Mouse (Mus musculus) forebrain, embryonic 10.5 days (tissue): ENCODE results near the gene Hdgfl2. TPM values are rescaled to one million over a fixed set of nuclear protein-coding genes. Genes with fewer than 3 reads are reported as not detected.
A peak's percentile ranks its signal among the peaks of the same experiment; 100 is the strongest.
"Not testable (repeated sequence)": the region's sequence is repeated elsewhere in the genome, so short reads cannot be mapped to it uniquely, and the experiment has no call there.

Source experiments
- DNase-seq: peaks from one replicate; pipeline ENCODE4 v3.0.0-alpha.2; 2017; ENCODE audit warnings: low spot score; ENCODE audit errors: extremely low spot score
- H3K27ac ChIP-seq: fragments of 300-500 bp; sonication (generic); 2 replicates; pipeline ENCODE4 v1.5.1; 2016; ENCODE audit warnings: mild to moderate bottlenecking
- H3K27me3 ChIP-seq: fragments of 300-500 bp; sonication (generic); 2 replicates; pipeline ENCODE4 v1.6.1; 2016; ENCODE audit warnings: mild to moderate bottlenecking; ENCODE audit not compliant: poor library complexity, severe bottlenecking
- H3K36me3 ChIP-seq: fragments of 300-500 bp; sonication (generic); replicated peaks from 2 replicates; pipeline ENCODE4 v1.6.1; 2016; ENCODE audit warnings: mild to moderate bottlenecking, moderate library complexity
- H3K4me1 ChIP-seq: fragments of 300-500 bp; sonication (generic); 2 replicates; pipeline ENCODE4 v1.6.1; 2016
- H3K4me3 ChIP-seq: fragments of 300-500 bp; sonication (generic); 2 replicates; pipeline ENCODE4 v1.5.1; 2016; ENCODE audit warnings: mild to moderate bottlenecking, moderate library complexity
- H3K9me3 ChIP-seq: fragments of 300-500 bp; sonication (generic); 2 replicates; pipeline ENCODE4 v1.6.1; 2016; ENCODE audit warnings: mild to moderate bottlenecking, moderate library complexity
- WGBS: fragments of 180-500 bp; shearing (Covaris S2); methylation state at CpG from one replicate; pipeline ENCODE4 v1.1.7; 2016; 5-methylcytosine and 5-hydroxymethylcytosine counted together
- polyA plus RNA-seq: library from polyadenylated mRNA; unstranded; fragments of >200 nt; fragmentation: Nextera tagmentation; extraction: Ambion mirVana; gene quantifications from 2 replicates; pipeline ENCODE4 v1.2.1, GENCODE M21; 2016

The Hdgfl2 gene
- polyA plus RNA-seq, 1 experiment from 2014 or later, result 188 TPM

DNA sequence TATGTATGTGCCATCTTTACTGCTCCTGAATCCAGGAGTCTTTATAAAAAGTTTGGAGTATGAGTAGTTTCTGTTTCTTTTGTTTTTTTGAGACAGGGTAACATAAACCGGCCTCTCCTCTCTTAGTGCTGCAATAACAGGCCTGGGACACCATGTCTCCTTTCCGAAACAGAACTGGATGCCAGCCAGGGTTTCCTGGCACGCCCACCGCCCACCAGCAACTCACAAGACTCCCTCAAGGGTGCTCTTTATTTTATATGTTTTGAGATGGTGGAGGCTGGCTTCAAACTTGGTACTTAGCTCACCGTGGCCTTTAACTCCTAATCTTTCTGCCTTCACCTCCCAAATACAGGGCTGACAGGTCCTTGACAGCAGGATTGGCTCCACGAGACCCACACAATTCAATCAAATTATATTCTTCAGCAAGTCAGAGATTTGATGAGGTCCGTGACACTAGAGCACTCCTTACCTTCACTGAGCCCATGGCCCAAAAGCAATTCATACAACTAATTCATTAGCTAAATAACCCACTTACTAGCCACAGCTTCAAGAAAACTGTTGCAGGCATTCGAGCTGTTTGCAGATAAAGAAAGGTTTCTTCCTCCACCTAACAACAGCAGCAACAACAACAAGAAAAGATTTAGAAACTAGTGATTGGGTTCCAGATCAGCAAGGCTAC lies 40.7 kb upstream of the Hdgfl2 start:
- H3K27me3 ChIP-seq, result no peaks in the 10 kb centered on the region
- H3K9me3 ChIP-seq, result no peaks in the 10 kb centered on the region
- WGBS, result 86% methylated on average over 8 of the region's 8 CpGs
- no peak for DNase-seq
- H3K4me3 ChIP-seq, result no peak overlapping the region
- no peak overlapping the region for H3K27ac ChIP-seq
- H3K4me1 ChIP-seq, result peaks cover 42% of the 10 kb centered on the region
- H3K36me3 ChIP-seq, result peaks cover 29% of the 10 kb centered on the region

DNA sequence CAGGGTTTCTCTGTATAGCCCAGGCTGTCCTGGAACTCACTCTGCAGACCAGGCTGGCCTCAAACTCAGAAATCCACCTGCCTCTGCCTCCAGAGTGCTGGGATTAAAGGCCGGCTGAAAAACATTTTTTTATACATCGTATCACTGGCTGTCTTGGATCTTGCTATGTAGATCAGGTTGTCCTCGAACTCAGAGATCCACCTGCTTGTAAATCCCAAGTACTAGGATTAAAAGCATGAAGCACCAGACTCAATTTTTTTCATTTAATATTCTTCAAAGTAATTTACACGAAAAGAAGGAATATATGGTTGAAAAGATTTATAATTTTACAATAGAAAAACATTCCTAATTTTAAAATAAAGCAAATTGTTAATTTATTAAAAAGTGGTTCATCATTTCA lies 40.1 kb upstream of the Hdgfl2 start:
- no peak for DNase-seq
- Histone ChIP-seq H3K4me3 (peak overlapping the region; percentile 91), H3K27ac (peak overlapping the region; percentile 96; the same call in 1 of the 2 replicates)

DNA sequence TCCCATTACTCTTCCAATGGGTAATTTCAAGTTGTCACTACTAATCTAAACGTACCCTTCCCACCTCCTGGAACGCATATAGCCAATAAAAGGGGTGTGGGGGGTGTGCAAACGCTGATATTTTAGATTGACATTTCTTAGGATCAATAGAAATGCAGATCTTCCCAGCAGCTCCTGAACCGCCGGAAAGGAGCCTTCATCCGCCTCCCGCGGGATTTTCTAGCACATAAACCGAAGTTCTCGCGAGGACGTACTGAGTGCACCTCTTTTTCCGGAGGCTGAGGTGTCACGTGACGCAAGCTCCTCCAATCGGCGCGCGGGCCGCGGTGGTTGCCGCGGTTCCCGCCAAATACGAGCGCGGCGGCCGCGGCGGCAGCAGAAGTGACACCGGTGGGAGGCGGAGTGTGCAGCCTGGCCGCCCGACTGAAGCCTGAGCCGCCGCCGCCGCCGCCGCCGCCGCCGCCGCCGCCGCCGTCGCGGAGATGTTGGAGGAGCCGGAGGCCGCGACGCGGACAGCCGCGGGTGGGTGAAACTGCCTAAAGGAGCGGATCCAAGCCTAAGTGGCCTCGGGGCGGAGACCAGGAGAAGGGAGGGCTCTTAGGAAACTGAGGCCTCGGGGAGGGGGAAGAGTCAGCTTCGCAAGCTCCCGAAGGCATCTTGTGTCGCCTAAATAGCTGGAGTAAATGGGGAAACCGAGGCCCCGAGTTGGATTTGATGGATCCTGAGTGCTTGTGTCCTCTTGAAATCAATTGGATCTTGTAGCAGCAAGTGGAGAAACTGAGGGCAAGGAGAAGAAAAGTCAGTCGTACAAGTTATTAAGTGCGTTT lies 39.2 kb upstream of the Hdgfl2 start, which contains the start of gene Chaf1a:
Chaf1a (plus strand) TSS at position 410 of the 827 bp plus-strand sequence.
- no peaks in the 10 kb centered on the region for H3K9me3 ChIP-seq
- peak within 1 kb of the TSS; percentile 91 for H3K4me3 ChIP-seq
- H3K4me1 ChIP-seq, result peaks cover 34% of the 10 kb centered on the region
- H3K27me3 ChIP-seq, result no peaks in the 10 kb centered on the region
- peaks cover 30% of the 10 kb centered on the region for H3K36me3 ChIP-seq
- peak within 1 kb of the TSS; percentile 96 for H3K27ac ChIP-seq
- WGBS, result under 1% methylated on average over 68 of the region's 68 CpGs
- peak; percentile 95 for DNase-seq

More for the DNA sequence above, 40.1 kb upstream of the Hdgfl2 start:
- 80% methylated on average over 4 of the region's 4 CpGs for WGBS
- H3K4me1 ChIP-seq, result peaks cover 42% of the 10 kb centered on the region
- no peaks in the 10 kb centered on the region for H3K27me3 ChIP-seq
- no peaks in the 10 kb centered on the region for H3K9me3 ChIP-seq
- H3K36me3 ChIP-seq, result peaks cover 29% of the 10 kb centered on the region

DNA sequence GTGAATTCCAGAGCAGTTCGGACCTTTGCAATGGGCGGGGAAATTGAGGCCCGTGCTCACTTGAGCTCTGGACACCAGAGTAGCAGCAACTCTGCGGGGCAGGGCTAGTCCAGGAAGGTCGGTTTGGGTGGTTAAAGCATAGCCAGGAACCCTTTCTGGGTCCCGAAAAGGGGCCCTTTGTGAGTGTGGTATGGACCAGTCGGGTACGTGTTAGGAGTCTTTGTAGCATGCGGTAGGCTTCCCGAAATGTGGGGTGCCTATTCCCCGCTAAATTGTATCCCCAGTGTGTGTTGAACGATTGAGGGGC lies 38.6 kb upstream of the Hdgfl2 start:
- under 1% methylated on average over 12 of the region's 12 CpGs for WGBS
- no peaks in the 10 kb centered on the region for H3K27me3 ChIP-seq
- DNase-seq, result no peak
- no peaks in the 10 kb centered on the region for H3K9me3 ChIP-seq
- peaks cover 29% of the 10 kb centered on the region for H3K4me1 ChIP-seq
- H3K36me3 ChIP-seq, result peaks cover 36% of the 10 kb centered on the region
- peak overlapping the region; percentile 96 for H3K27ac ChIP-seq
- peak overlapping the region; percentile 91 for H3K4me3 ChIP-seq

DNA sequence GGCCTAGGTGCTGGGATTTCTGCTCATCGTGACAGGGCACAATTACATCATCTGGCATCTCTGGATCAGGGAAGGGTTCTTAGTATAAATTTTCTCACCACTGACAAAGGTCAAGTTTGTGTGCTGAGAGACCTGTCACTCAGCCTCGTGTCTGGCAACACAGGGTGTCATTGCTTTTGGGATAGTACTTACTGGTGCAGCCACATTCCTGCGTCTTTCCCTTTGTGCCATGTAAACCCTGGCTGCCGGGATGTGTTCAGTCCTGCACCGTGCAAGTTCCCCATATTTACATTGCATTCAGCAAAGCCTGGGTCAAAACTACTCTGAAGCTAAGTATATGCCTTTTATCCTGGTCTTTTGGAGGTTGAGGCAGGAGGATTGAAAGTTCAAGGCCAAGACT lies 28.1 kb upstream of the Hdgfl2 start:
- DNase-seq, result no peak
- Histone ChIP-seq H3K4me1 (0 out of 2 replicates have a peak, but pooled peaks cover 3% of the 10 kb centered on the region), H3K27me3 (no peaks in the 10 kb centered on the region), H3K9me3 (no peaks in the 10 kb centered on the region), H3K27ac (no peak overlapping the region), H3K4me3 (no peak overlapping the region), H3K36me3 (peaks cover 98% of the 10 kb centered on the region)
- 93% methylated on average over 5 of the region's 5 CpGs for WGBS

DNA sequence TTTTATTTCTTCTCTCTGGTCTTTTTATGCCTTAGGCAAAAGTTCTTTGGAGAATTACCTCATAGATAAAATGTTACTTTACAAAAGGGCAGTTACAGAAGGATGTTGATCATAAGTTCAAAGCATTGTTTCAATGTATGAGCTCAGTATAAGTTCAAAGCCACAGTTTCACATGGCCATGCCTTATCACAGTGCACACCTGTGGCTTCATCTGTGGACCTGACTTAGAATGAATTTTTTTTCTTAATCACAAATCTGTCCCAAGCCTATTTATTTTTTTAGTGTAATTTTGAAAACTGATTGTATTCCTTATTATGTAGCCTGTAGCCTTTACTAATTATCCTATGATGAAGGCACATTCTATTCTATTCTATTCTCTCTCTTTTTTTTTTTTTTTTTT lies 24.5 kb upstream of the Hdgfl2 start:
- H3K36me3 ChIP-seq, result peaks cover 98% of the 10 kb centered on the region
- no peaks in the 10 kb centered on the region for H3K9me3 ChIP-seq

DNA sequence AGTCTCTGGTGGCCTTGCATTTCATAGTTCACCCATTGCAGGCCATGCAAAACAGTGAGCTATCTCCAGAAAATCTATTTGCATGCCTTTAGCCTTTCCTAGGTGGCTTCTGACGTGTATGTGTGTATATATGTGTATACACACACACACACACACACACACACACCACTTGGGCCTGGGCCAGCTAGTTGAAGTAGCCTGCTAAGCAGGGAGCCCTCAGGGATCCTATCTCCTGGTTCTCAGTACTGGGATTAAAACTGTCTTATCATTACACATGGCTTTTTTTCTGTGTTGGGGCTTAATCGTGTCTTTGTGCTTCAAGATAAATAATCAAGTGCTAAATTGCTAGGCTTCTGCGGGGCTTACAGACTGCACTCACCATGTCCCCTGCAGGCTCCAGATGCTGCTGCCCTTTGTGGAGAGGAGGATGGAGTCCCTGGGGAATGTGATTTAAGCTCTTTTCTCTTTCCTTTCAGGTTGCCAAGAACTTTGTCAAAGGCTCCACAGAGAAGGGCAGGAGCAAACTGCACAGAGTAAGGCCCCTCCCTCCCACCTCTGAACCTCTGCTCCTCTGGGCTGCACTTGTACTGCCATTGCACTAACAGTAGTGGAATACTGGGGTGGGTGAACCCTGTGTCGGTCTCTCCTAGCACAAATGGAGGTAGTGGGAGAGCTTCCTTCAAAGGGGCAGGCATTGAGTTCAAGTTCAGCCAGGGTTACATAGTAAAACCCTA lies 23.3 kb upstream of the Hdgfl2 start:
- Histone ChIP-seq H3K36me3 (peaks cover 98% of the 10 kb centered on the region), H3K27me3 (no peaks in the 10 kb centered on the region)
- 78% methylated on average over 4 of the region's 4 CpGs for WGBS

More for the DNA sequence above, 24.5 kb upstream of the Hdgfl2 start:
- Histone ChIP-seq H3K4me1 (0 out of 2 replicates have a peak, but pooled peaks cover 3% of the 10 kb centered on the region), H3K27me3 (no peaks in the 10 kb centered on the region), H3K4me3 (no peak overlapping the region), H3K27ac (no peak overlapping the region)
- no peak for DNase-seq

DNA sequence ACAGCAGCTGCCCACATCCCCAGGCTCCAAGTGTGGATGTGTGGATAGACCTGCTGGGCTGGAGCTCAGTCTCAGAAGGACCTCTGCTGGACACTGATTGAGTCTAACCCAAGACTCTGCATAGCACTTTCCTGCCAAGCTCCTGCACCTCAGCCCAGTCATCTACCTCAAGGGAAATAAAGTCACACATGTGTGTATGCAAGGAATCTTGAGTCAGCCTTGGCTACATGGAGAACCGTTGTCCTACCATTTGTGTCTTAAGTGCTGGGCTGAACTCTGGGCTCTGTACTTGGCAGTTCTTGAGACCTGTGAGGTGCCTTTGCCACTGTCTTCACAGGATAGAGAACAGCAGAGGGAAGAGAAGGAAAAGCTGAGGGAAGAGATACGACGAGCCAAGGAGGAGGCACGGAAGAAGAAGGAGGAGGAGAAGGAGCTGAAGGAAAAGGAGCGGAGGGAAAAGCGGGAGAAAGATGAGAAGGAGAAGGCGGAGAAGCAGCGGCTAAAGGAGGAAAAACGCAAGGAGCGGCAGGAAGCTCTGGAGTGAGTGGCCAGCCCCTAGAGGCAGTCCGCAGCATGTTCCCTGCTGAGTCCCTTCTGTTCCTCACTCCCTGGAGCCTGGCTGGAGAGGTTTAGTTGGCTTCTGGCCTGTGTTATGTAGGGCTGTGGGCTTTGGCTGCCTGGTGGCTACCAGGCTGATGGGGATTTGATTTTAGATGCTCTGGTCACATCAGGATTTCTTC lies 21.9 kb upstream of the Hdgfl2 start:
- Histone ChIP-seq H3K27me3 (no peaks in the 10 kb centered on the region), H3K4me3 (no peak overlapping the region), H3K4me1 (0 out of 2 replicates have a peak, but pooled peaks cover 3% of the 10 kb centered on the region), H3K36me3 (peaks cover 98% of the 10 kb centered on the region), H3K9me3 (no peaks in the 10 kb centered on the region), H3K27ac (no peak overlapping the region)
- 84% methylated on average over 11 of the region's 11 CpGs for WGBS
- DNase-seq, result no peak

More for the DNA sequence above, 23.3 kb upstream of the Hdgfl2 start:
- no peak overlapping the region for H3K4me3 ChIP-seq
- H3K27ac ChIP-seq, result no peak overlapping the region
- H3K9me3 ChIP-seq, result no peaks in the 10 kb centered on the region
- no peak for DNase-seq
- H3K4me1 ChIP-seq, result 0 out of 2 replicates have a peak, but pooled peaks cover 3% of the 10 kb centered on the region

DNA sequence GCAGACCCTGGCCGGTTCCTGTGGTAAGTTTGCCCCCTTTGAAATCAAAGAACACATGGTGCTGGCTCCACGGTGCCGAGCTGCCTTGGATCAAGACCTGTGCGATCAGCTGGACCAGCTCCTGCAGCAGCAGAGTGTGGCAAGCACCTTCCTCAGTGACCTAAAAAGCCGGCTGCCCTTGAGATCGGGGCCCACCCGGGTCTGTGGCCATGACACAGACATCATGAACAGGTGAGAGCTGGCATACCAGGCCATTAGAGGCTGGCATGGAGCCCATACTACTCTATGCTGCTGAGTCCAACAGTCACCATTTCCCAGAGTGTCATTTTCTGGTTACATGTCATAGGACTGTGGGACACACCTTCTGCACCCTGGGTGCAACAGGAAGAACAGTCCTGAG lies 17.4 kb upstream of the Hdgfl2 start:
- DNase-seq, result no peak
- WGBS, result 96% methylated on average over 7 of the region's 7 CpGs
- no peak overlapping the region for H3K4me3 ChIP-seq
- H3K9me3 ChIP-seq, result no peaks in the 10 kb centered on the region; the same call in 1 of the 2 replicates
- peaks cover 100% of the 10 kb centered on the region for H3K36me3 ChIP-seq
- no peaks in the 10 kb centered on the region for H3K27me3 ChIP-seq
- H3K27ac ChIP-seq, result no peak overlapping the region
- H3K4me1 ChIP-seq, result no peaks in the 10 kb centered on the region

DNA sequence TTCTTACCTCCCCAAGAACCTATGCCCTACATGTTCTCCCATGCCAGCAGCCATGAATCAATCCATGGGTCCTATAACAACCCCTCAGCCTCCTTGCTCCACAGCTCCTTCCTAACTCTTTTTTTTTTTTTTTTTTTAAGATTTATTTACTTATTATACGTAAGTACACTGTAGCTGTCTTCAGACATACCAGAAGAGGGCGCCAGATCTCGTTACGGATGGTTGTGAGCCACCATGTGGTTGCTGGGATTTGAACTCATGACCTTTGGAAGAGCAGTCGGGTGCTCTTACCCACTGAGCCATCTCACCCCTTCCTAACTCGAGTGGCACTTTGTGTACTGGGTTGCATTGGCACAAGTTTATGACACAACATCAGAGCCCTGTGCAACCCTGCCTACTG lies 13.7 kb upstream of the Hdgfl2 start:
- DNase-seq, H3K4me3 ChIP-seq, H3K4me1 ChIP-seq, H3K27ac ChIP-seq, H3K9me3 ChIP-seq, H3K27me3 ChIP-seq: not testable (repeated sequence)
- H3K36me3 ChIP-seq, result peaks cover 100% of the 10 kb centered on the region
- WGBS, result 83% methylated on average over 6 of the region's 6 CpGs

DNA sequence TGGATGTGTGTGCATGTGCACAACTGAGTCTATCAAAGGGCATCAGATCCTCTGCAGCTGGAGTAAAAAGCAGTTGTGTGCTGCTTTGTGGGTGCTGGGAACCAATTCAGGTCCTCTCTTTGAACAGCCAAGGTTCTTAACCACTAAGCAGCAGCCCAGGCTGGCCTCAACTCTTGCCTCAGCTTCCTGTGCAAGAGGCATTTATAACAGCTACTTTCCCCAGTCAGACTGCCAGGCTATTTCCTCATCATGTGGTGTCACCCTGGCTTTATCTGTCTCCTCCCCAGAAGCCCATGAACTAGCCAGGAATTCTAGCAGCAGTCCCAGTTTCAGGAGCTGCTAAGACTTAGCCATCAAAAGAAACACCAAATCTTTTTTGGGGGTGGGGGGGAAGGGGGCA lies 13.0 kb upstream of the Hdgfl2 start:
- Histone ChIP-seq H3K36me3 (peaks cover 100% of the 10 kb centered on the region), H3K4me3 (no peak overlapping the region), H3K9me3 (no peaks in the 10 kb centered on the region; the same call in 1 of the 2 replicates), H3K27me3 (no peaks in the 10 kb centered on the region), H3K4me1 (no peaks in the 10 kb centered on the region), H3K27ac (no peak overlapping the region)
- DNase-seq, result no peak

DNA sequence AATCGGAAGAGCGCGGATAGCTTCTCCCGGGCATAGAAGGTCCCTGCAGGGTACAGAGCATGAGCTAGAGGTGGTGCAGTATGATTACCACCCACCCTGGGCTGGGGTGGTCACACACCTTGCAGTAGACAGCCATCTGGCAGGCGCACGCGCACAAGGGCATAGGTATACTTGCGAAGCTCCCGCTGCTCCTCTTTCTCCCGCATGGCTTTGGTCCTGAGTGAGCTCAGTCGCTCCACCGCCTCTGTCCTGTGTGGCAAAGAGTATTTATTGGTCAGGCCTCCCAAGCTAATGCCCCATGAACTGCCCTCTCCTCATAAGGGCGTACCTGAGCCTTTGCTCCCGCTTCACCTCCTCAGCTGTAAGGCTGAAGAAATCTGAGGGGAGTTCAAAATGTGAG lies 10.4 kb upstream of the Hdgfl2 start:
- no peak for DNase-seq
- peaks cover 91% of the 10 kb centered on the region for H3K36me3 ChIP-seq
- H3K27me3 ChIP-seq, result no peaks in the 10 kb centered on the region

More for the DNA sequence above, 10.4 kb upstream of the Hdgfl2 start:
- Histone ChIP-seq H3K27ac (no peak overlapping the region), H3K4me3 (no peak overlapping the region), H3K4me1 (peaks cover 13% of the 10 kb centered on the region), H3K9me3 (no peaks in the 10 kb centered on the region; the same call in 1 of the 2 replicates)
- WGBS, result 97% methylated on average over 14 of the region's 14 CpGs
